Mouse (Mus musculus): ENCODE results near the gene Ugt1a6a. TPM values are rescaled to one million over a fixed set of nuclear protein-coding genes. Genes with fewer than 3 reads are reported as not detected.
"Not testable (repeated sequence)": the region's sequence is repeated elsewhere in the genome, so short reads cannot be mapped to it uniquely, and the experiment has no call there.

Ugt1a6a gene
- polyA plus RNA-seq (2015; fragmentation: Nextera tagmentation; extraction: Ambion mirVana), result 1.1 and 1.4 TPM in 2 replicates

DNA sequence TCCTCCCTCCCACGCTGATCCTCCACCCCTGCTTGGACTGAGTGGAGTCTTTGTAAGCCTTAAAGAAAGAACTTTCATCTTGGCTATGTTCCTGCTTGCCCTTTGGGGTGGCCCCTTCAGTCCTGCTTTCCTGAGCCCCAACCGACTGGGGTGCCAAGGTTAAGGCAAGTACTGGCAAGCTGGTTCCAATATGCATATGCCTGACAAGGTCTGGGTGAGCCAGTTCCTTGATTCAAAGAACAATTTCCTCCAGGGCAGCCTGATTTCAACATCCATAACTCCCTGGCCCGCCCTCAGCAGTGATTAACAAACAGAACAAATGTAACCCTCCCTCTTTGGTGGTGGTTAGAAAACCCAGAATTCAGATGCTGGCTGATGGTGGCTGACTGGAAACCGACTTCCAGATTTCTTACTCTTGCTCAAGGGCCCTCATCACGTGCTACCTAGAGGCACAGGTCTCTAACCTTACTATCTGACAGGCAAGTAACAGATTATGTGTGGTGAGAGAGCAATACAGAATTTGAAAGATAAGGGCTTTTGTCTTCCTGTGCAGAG, at the start of gene Ugt1a6a:
TSS of gene Ugt1a6a (plus strand) at position 353 of the 555 bp plus-strand sequence.
- not testable (repeated sequence) for H3K9me3 ChIP-seq; H3K27me3 ChIP-seq; H3K27ac ChIP-seq; H3K9ac ChIP-seq; H3K4me2 ChIP-seq (replicated peaks); H3K36me3 ChIP-seq; H3K4me3 ChIP-seq; ATAC-seq (ENCODE audit: low FRiP score, low read depth)
- peaks cover 11% of the 10 kb centered on the region; the same call in 1 of the 2 replicates for H3K4me1 ChIP-seq
- WGBS, result 44% methylated on average over 5 of the region's 5 CpGs

- Histone ChIP-seq H3K4me1 (no peaks in the 10 kb centered on the region), H3K27ac (no peak overlapping the region), H3K9ac (no peak overlapping the region), H3K4me2 (replicated peaks) (no peak overlapping the region), H3K4me3 (no peak overlapping the region), H3K9me3 (no peaks in the 10 kb centered on the region), H3K27me3 (no peaks in the 10 kb centered on the region), H3K36me3 (no peaks in the 10 kb centered on the region)
- WGBS, result 86% methylated on average over 1 of the region's 1 CpGs
- no peak for ATAC-seq (ENCODE audit: low FRiP score, low read depth)
Measured at GRCm38 (mm10) chr1:88086125-88086524, 48.5 kb upstream of the Ugt1a6a start.

DNA sequence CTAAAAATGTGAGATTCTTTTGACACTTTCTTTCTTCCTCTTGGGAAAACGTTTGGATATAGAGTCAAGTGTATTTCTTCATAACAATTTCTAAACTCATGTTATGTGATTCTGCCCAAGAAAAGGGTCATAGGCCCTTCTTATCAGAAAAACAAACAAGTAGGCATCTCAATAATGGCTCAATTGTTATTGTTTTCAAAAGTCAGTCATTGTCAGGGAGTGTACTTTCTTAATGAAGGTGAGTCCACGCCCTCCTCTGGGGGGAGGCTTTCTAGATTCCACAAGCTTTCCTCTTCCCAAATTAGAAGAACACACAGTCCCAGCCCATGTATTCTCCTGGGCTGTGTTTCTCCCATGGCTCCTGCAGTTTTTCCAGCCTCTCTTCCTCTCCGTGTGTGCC, 47.1 kb upstream of the Ugt1a6a start, which contains the start of gene Ugt1a8:
TSS of gene Ugt1a8 (plus strand) at position 301 of the 400 bp plus-strand sequence.
- H3K36me3 ChIP-seq, result no peaks in the 10 kb centered on the region
- H3K27ac ChIP-seq, result no peak within 1 kb of the TSS
- WGBS, result 75% methylated on average over 3 of the region's 3 CpGs
- H3K27me3 ChIP-seq, result no peaks in the 10 kb centered on the region
- no peak within 1 kb of the TSS for H3K9ac ChIP-seq
- no peaks in the 10 kb centered on the region for H3K9me3 ChIP-seq
- no peak within 1 kb of the TSS for H3K4me3 ChIP-seq
- H3K4me2 ChIP-seq (replicated peaks), result no peak within 1 kb of the TSS
- H3K4me1 ChIP-seq, result no peaks in the 10 kb centered on the region
- no peak for ATAC-seq (ENCODE audit: low FRiP score, low read depth)

GRCm38 (mm10) chr1:88092341-88092740, 42.3 kb upstream of the Ugt1a6a start:
- Histone ChIP-seq H3K4me1 (peaks cover 14% of the 10 kb centered on the region), H3K9ac (no peak overlapping the region), H3K4me3 (no peak overlapping the region), H3K9me3 (no peaks in the 10 kb centered on the region), H3K36me3 (no peaks in the 10 kb centered on the region), H3K27me3 (no peaks in the 10 kb centered on the region), H3K4me2 (replicated peaks) (no peak overlapping the region), H3K27ac (no peak overlapping the region)
- no peak for ATAC-seq (ENCODE audit: low FRiP score, low read depth)

GRCm38 (mm10) chr1:88094270-88094676, 40.3 kb upstream of the Ugt1a6a start:
- H3K27me3 ChIP-seq; H3K36me3 ChIP-seq; H3K9ac ChIP-seq; H3K4me3 ChIP-seq; ATAC-seq (ENCODE audit: low FRiP score, low read depth); H3K27ac ChIP-seq; H3K4me2 ChIP-seq (replicated peaks); H3K9me3 ChIP-seq: not testable (repeated sequence)
- H3K4me1 ChIP-seq, result peaks cover 14% of the 10 kb centered on the region
- 78% methylated on average over 3 of the region's 3 CpGs for WGBS

GRCm38 (mm10) chr1:88094941-88095492, 39.6 kb upstream of the Ugt1a6a start, which contains the start of gene Ugt1a7c:
Gene Ugt1a7c, plus strand, starts transcription at chr1:88095062.
- Histone ChIP-seq H3K9ac (peak within 1 kb of the TSS; percentile 55), H3K9me3 (no peaks in the 10 kb centered on the region), H3K27ac (peak within 1 kb of the TSS; percentile 77), H3K27me3 (no peaks in the 10 kb centered on the region), H3K4me1 (peaks cover 14% of the 10 kb centered on the region), H3K4me3 (peak within 1 kb of the TSS; percentile 24), H3K36me3 (no peaks in the 10 kb centered on the region), H3K4me2 (replicated peaks) (peak within 1 kb of the TSS; percentile 49)
- peak; percentile 73 for ATAC-seq (ENCODE audit: low FRiP score, low read depth)
- WGBS, result 10% methylated on average over 10 of the region's 10 CpGs

DNA sequence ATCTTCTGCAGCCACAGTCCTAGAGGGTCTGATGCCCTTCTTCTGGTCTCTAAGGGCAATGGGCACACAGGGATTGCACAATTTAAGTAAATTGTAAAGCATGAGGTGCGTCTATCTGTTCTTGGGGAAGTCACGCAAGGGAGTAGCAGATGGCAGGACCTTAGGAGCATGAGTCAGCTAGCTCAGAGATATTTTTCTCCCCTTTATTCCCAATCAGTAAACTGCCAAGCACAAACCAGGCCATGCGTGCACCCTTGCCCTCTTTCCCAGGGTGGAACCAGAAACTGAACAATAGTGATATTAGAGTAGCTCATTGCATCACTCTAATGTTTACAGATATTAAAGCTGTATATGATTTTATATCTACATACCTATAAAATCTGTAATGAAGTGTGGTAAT, 36.1 kb upstream of the Ugt1a6a start:
- H3K9me3 ChIP-seq; H3K9ac ChIP-seq; ATAC-seq (ENCODE audit: low FRiP score, low read depth); H3K36me3 ChIP-seq; H3K27ac ChIP-seq; H3K4me3 ChIP-seq; H3K4me2 ChIP-seq (replicated peaks); H3K27me3 ChIP-seq: not testable (repeated sequence)
- WGBS, result 95% methylated on average over 3 of the region's 3 CpGs
- H3K4me1 ChIP-seq, result peaks cover 14% of the 10 kb centered on the region

DNA sequence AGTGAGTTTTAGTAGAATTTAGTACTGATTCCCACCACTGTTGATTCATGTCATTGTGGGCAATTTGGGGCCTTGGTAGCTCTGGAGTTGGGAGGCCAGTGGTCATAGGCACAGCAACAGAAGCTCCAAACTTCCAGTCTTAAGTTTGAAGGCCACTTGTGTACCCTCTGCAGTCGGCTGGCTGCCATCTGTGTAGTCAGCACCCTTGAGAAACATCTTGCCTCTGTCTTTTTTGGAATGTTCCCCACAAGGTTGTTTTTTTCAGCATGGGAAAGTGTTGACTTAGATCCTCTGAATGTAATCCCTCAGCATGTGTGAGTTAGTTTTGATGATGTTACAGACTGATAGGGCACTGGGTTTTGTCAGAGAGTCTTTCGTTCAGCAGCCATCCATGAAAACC, 34.9 kb upstream of the Ugt1a6a start:
- not testable (repeated sequence) for H3K27me3 ChIP-seq; H3K9me3 ChIP-seq; H3K4me3 ChIP-seq; H3K27ac ChIP-seq; ATAC-seq (ENCODE audit: low FRiP score, low read depth); H3K4me2 ChIP-seq (replicated peaks); H3K36me3 ChIP-seq; H3K9ac ChIP-seq
- peaks cover 11% of the 10 kb centered on the region for H3K4me1 ChIP-seq
- WGBS, result 84% methylated on average over 2 of the region's 2 CpGs

GRCm38 (mm10) chr1:88103019-88103418, 31.6 kb upstream of the Ugt1a6a start, which contains the start of gene Ugt1a6b:
Gene Ugt1a6b, plus strand, starts transcription at chr1:88103252.
- H3K27ac ChIP-seq; H3K36me3 ChIP-seq; H3K4me2 ChIP-seq (replicated peaks); H3K4me3 ChIP-seq; ATAC-seq (ENCODE audit: low FRiP score, low read depth); H3K27me3 ChIP-seq; H3K9ac ChIP-seq; H3K9me3 ChIP-seq; H3K4me1 ChIP-seq: not testable (repeated sequence)
- 74% methylated on average over 3 of the region's 3 CpGs for WGBS

GRCm38 (mm10) chr1:88103697-88104468, 30.7 kb upstream of the Ugt1a6a start:
- ATAC-seq (ENCODE audit: low FRiP score, low read depth); H3K4me3 ChIP-seq; H3K36me3 ChIP-seq; H3K9me3 ChIP-seq; H3K9ac ChIP-seq; H3K27ac ChIP-seq; H3K27me3 ChIP-seq; H3K4me1 ChIP-seq; H3K4me2 ChIP-seq (replicated peaks): not testable (repeated sequence)
- WGBS, result 85% methylated on average over 4 of the region's 5 CpGs

DNA sequence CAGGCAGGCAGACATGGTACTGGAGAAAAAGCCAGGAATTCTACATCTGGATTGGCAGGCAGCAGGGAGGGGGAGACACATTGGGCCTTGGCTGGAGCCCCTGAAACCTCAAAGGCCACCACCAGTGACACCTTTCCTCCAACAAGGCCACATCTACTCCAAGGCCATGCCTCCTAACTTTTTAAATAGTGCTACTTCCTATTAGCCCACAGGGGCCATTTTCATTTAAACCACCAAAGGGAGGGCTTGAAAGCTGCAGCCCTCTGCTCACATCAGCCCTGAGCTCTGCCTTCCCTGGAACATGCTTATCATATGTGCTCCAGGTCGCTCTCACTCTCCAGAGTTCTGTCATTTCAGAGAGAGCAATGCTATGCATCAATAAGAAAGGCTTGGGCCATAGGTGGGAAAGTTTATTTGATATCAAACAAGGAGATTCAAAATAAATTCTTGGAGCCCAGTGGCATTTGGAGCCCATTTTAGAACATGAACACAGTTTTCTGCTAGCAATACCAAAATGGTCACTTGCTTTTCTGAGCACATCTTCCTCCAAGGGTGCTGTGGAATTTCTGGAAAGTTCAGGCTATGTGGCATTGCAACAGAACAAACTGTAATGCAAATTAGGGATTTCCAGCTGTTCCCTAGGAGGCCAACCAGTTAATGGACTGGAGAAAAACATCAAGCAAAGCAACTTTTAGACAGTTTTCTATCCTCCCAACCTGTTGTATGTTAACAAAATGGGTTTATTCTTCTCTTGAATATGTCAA, 29.8 kb upstream of the Ugt1a6a start:
- H3K36me3 ChIP-seq, result no peaks in the 10 kb centered on the region
- 85% methylated on average over 1 of the region's 1 CpGs for WGBS
- H3K9ac ChIP-seq, result no peak overlapping the region

DNA sequence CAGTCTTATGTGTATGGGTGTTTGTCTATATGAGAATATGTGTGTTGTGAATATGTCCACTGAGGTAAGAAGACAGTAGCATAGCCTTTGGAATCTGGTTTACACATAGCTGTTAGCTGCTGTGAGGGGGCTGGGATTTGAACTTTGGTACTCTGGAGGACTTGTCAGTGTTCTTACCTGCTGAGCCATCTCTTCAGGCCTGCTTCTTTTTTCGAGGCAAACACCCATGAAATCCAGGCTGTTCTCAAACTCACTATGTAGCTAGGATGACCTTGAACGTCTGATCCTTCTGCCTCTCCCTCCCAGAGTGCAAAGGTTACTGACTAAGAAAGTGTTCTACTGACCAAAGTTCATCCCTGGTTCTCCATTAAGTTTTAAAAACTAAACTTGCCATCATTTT, 29.0 kb upstream of the Ugt1a6a start:
- Histone ChIP-seq H3K27ac (no peak overlapping the region), H3K9ac (no peak overlapping the region), H3K36me3 (no peaks in the 10 kb centered on the region), H3K27me3 (no peaks in the 10 kb centered on the region), H3K9me3 (no peaks in the 10 kb centered on the region), H3K4me3 (no peak overlapping the region), H3K4me2 (replicated peaks) (no peak overlapping the region), H3K4me1 (no peaks in the 10 kb centered on the region)
- 58% methylated on average over 2 of the region's 2 CpGs for WGBS
- ATAC-seq (ENCODE audit: low FRiP score, low read depth), result no peak

More for the DNA sequence above, 29.8 kb upstream of the Ugt1a6a start:
- ATAC-seq (ENCODE audit: low FRiP score, low read depth), result no peak
- no peaks in the 10 kb centered on the region for H3K4me1 ChIP-seq
- H3K4me2 ChIP-seq (replicated peaks), result no peak overlapping the region
- H3K9me3 ChIP-seq, result no peaks in the 10 kb centered on the region
- H3K4me3 ChIP-seq, result no peak overlapping the region
- H3K27ac ChIP-seq, result no peak overlapping the region
- H3K27me3 ChIP-seq, result no peaks in the 10 kb centered on the region
